Mouse (Mus musculus) stomach, embryonic 14.5 days (tissue): Measurements from ENCODE around the gene Kank2. TPM values are rescaled to one million over a fixed set of nuclear protein-coding genes. Genes with fewer than 3 reads are reported as not detected.

ENCODE experiments used
- ATAC-seq: fragments of 200-750 bp; cut with Nextera tagmentation; 2 replicates; pipeline ENCODE4 v1.8.0; 2017; ENCODE audit warnings: low read depth, moderate TSS enrichment; ENCODE audit not compliant: insufficient number of reproducible peaks, insufficient read depth, low FRiP score
- H3K27ac ChIP-seq: fragments of 300-500 bp; sonication (generic); 2 replicates; pipeline ENCODE4 v1.5.1; 2014; ENCODE audit warnings: mild to moderate bottlenecking, low read length, moderate library complexity, mixed read lengths
- H3K27me3 ChIP-seq: fragments of 300-500 bp; sonication (generic); 2 replicates; pipeline ENCODE4 v1.6.1; 2014; ENCODE audit warnings: low read length, control low read depth, mixed read lengths; ENCODE audit not compliant: control insufficient read depth, insufficient read depth
- H3K36me3 ChIP-seq: fragments of 300-500 bp; sonication (generic); 2 replicates; pipeline ENCODE4 v1.6.1; 2014; ENCODE audit warnings: mild to moderate bottlenecking, control low read depth, low read length, moderate library complexity, mixed read lengths; ENCODE audit not compliant: control insufficient read depth, insufficient read depth
- H3K4me1 ChIP-seq: fragments of 300-500 bp; sonication (generic); 2 replicates; pipeline ENCODE4 v1.6.1; 2014; ENCODE audit warnings: low read length, control low read depth, mixed read lengths; ENCODE audit not compliant: control insufficient read depth, insufficient read depth
- H3K4me2 ChIP-seq: fragments of 300-500 bp; sonication (generic); replicated peaks from 2 replicates; pipeline ENCODE4 v1.6.1; 2014; ENCODE audit warnings: low read depth, low read length, control low read depth
- H3K4me3 ChIP-seq: fragments of 300-500 bp; sonication (generic); 2 replicates; pipeline ENCODE4 v1.5.1; 2014; ENCODE audit warnings: low read depth, low read length, control low read depth
- H3K9ac ChIP-seq: fragments of 300-500 bp; sonication (generic); replicated peaks from 2 replicates; pipeline ENCODE4 v1.6.1; 2014; ENCODE audit warnings: low read depth, mild to moderate bottlenecking, control low read depth, low read length, moderate library complexity, mixed read lengths
- H3K9me3 ChIP-seq: fragments of 300-500 bp; sonication (generic); 2 replicates; pipeline ENCODE4 v1.6.1; 2016; ENCODE audit warnings: low read depth, low read length, control low read depth; ENCODE audit not compliant: control insufficient read depth
- WGBS: fragments of 180-500 bp; shearing (Covaris S2); extraction: QIAGEN DNeasy Blood & Tissue Kit; methylation state at CpG from one replicate; pipeline ENCODE4 v1.1.7; 2014; 5-methylcytosine and 5-hydroxymethylcytosine counted together
- polyA plus RNA-seq: library from polyadenylated mRNA; unstranded; fragments of >200 nt; fragmentation: Nextera tagmentation; extraction: Ambion mirVana; gene quantifications from 2 replicates; pipeline ENCODE4 v1.2.1, GENCODE M21; 2014

Kank2 gene
- polyA plus RNA-seq, 1 experiment from 2014 or later: 10.3 TPM

GRCm38 (mm10) chr9:21823957-21824356 lies 25.4 kb upstream of the Kank2 start:
- H3K4me3 ChIP-seq: no peak overlapping the region
- no peaks in the 10 kb centered on the region for H3K27me3 ChIP-seq
- peaks cover 19% of the 10 kb centered on the region for H3K36me3 ChIP-seq
- H3K9ac ChIP-seq: no peak overlapping the region
- no peaks in the 10 kb centered on the region for H3K9me3 ChIP-seq
- 52% methylated on average over 4 of the region's 4 CpGs for WGBS
- no peak for ATAC-seq
- no peak overlapping the region for H3K4me2 ChIP-seq
- H3K4me1 ChIP-seq: no peaks in the 10 kb centered on the region
- no peak overlapping the region for H3K27ac ChIP-seq

- Histone ChIP-seq H3K4me2 (no peak overlapping the region), H3K4me3 (no peak overlapping the region), H3K9me3 (no peaks in the 10 kb centered on the region), H3K36me3 (peaks cover 25% of the 10 kb centered on the region), H3K9ac (no peak overlapping the region), H3K4me1 (no peaks in the 10 kb centered on the region), H3K27ac (no peak overlapping the region), H3K27me3 (no peaks in the 10 kb centered on the region)
- whole genome bisulfite sequencing: 75% methylated on average over 6 of the region's 6 CpGs
- no peak for ATAC-seq
These were observed 24.1 kb upstream of the Kank2 start for GRCm38 (mm10) chr9:21822686-21823085.

- no peak overlapping the region for H3K27ac ChIP-seq
- no peak overlapping the region for H3K4me3 ChIP-seq
- H3K9me3 ChIP-seq: no peaks in the 10 kb centered on the region
- H3K9ac ChIP-seq: no peak overlapping the region
- no peaks in the 10 kb centered on the region for H3K4me1 ChIP-seq
- peaks cover 46% of the 10 kb centered on the region for H3K36me3 ChIP-seq
- ATAC-seq: no peak
- H3K4me2 ChIP-seq: no peak overlapping the region
- WGBS: 89% methylated on average over 12 of the region's 12 CpGs
- H3K27me3 ChIP-seq: no peaks in the 10 kb centered on the region
These were observed 21.6 kb upstream of the Kank2 start for GRCm38 (mm10) chr9:21820183-21820582.

- H3K4me2 ChIP-seq: no peak overlapping the region
- H3K27ac ChIP-seq: no peak overlapping the region
- H3K36me3 ChIP-seq: peaks cover 51% of the 10 kb centered on the region
- WGBS: 94% methylated on average over 2 of the region's 2 CpGs
- H3K27me3 ChIP-seq: no peaks in the 10 kb centered on the region
- no peaks in the 10 kb centered on the region for H3K9me3 ChIP-seq
- no peak for ATAC-seq
- no peak overlapping the region for H3K9ac ChIP-seq
- no peak overlapping the region for H3K4me3 ChIP-seq
- no peaks in the 10 kb centered on the region for H3K4me1 ChIP-seq
These were observed 20.7 kb upstream of the Kank2 start for GRCm38 (mm10) chr9:21819181-21819729.

- WGBS: 86% methylated on average over 6 of the region's 6 CpGs
- H3K9me3 ChIP-seq: no peaks in the 10 kb centered on the region
- H3K9ac ChIP-seq: no peak overlapping the region
- peaks cover 54% of the 10 kb centered on the region for H3K36me3 ChIP-seq
- no peak overlapping the region for H3K27ac ChIP-seq
- H3K27me3 ChIP-seq: no peaks in the 10 kb centered on the region
- H3K4me3 ChIP-seq: no peak overlapping the region
- ATAC-seq: no peak
- H3K4me2 ChIP-seq: no peak overlapping the region
- H3K4me1 ChIP-seq: no peaks in the 10 kb centered on the region
These were observed 20.0 kb upstream of the Kank2 start for GRCm38 (mm10) chr9:21818561-21818960.

- Histone ChIP-seq H3K27ac (no peak overlapping the region), H3K4me2 (no peak overlapping the region), H3K36me3 (peaks cover 57% of the 10 kb centered on the region), H3K4me3 (no peak overlapping the region), H3K4me1 (no peaks in the 10 kb centered on the region), H3K9me3 (no peaks in the 10 kb centered on the region), H3K27me3 (no peaks in the 10 kb centered on the region), H3K9ac (no peak overlapping the region)
- WGBS: 90% methylated on average over 4 of the region's 4 CpGs
- ATAC-seq: no peak
These were observed 19.6 kb upstream of the Kank2 start for GRCm38 (mm10) chr9:21818125-21818524.

GRCm38 (mm10) chr9:21816716-21817305 lies 18.3 kb upstream of the Kank2 start:
- Histone ChIP-seq H3K4me2 (no peak overlapping the region), H3K9me3 (no peaks in the 10 kb centered on the region), H3K27me3 (no peaks in the 10 kb centered on the region), H3K4me1 (no peaks in the 10 kb centered on the region), H3K27ac (no peak overlapping the region), H3K4me3 (no peak overlapping the region), H3K36me3 (peaks cover 64% of the 10 kb centered on the region), H3K9ac (no peak overlapping the region)
- ATAC-seq: no peak
- 68% methylated on average over 9 of the region's 9 CpGs for WGBS

- no peak overlapping the region for H3K4me3 ChIP-seq
- peaks cover 33% of the 10 kb centered on the region for H3K36me3 ChIP-seq
- no peak overlapping the region for H3K4me2 ChIP-seq
- no peaks in the 10 kb centered on the region for H3K27me3 ChIP-seq
- no peak for ATAC-seq
- no peaks in the 10 kb centered on the region for H3K4me1 ChIP-seq
- 93% methylated on average over 5 of the region's 5 CpGs for WGBS
- no peak overlapping the region for H3K27ac ChIP-seq
- no peaks in the 10 kb centered on the region for H3K9me3 ChIP-seq
- H3K9ac ChIP-seq: no peak overlapping the region
These were observed 12.6 kb upstream of the Kank2 start for GRCm38 (mm10) chr9:21811170-21811569.

GRCm38 (mm10) chr9:21808561-21808960 lies 10.0 kb upstream of the Kank2 start:
- no peak for ATAC-seq
- Histone ChIP-seq H3K27ac (no peak overlapping the region), H3K36me3 (peaks cover 14% of the 10 kb centered on the region), H3K4me1 (0 out of 2 replicates have a peak, but pooled peaks cover 4% of the 10 kb centered on the region), H3K4me2 (no peak overlapping the region), H3K9me3 (no peaks in the 10 kb centered on the region), H3K27me3 (no peaks in the 10 kb centered on the region), H3K4me3 (no peak overlapping the region), H3K9ac (no peak overlapping the region)
- 73% methylated on average over 3 of the region's 3 CpGs for WGBS
